Mouse (Mus musculus) testis, postnatal 14 days (tissue): Measurements from ENCODE around the gene Tnip3.

Source experiments
- DNase-seq: peaks from one replicate; pipeline ENCODE4 v3.0.0; 2021; ENCODE audit warnings: low spot score

Tnip3 gene

DNA sequence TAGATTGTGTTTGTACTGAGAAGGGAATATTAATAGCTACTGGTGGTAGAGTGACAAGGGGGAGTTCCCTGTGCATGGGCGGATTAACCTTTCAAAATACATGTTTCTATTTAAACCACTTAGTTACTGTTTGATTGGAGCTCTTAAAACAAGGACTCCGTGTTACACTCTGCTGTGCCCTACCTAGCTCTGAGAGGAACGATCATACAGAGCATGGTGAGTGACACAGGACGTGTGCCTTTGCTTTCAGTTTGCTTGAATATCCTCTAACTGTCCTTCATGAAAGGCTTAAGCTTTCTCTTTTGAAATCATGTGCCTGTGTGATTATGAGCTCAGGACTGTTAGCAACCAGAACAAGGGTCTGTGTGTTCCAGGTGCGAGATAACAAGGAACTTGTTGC lies at the start of gene Tnip3:
Gene Tnip3 (plus strand): TSS at position 122 of the 400 bp plus-strand sequence.
- no peak for DNase-seq

- DNase-seq = no peak
Observed at GRCm38 (mm10) chr6:65498786-65499185, 26.3 kb upstream of the Tnip3 start.

DNA sequence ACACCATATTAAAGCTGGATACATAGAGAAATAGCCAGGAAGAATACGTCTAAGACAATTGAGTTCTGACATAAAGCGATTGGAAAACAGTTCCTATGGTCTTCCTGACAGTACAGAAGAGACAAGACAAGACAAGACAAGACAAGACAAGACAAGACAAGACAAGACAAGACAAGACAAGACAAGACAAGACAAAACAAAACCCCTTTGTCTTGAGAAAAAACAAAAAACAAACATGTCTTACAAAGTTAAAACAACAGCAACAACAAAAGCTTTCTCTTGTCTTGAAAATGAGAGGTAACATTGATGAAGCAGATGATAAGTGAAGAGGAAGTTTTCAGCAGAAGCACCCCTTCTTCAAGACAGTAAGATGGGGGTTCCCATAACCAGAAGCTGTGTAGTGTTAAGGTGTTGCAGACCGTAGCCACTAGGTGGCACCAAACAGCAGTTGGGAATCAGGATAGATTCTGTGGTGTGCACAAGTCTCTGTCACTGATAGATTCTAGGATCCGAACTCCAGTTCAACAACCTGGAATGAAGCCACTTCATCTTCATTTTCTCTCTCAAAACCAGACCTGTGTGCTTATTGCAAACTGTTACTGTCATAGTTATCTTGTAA lies 15.0 kb upstream of the Tnip3 start:
- peak; percentile 10 for DNase-seq

GRCm38 (mm10) chr6:65513813-65514212 lies 11.3 kb upstream of the Tnip3 start:
- DNase-seq = no peak

DNA sequence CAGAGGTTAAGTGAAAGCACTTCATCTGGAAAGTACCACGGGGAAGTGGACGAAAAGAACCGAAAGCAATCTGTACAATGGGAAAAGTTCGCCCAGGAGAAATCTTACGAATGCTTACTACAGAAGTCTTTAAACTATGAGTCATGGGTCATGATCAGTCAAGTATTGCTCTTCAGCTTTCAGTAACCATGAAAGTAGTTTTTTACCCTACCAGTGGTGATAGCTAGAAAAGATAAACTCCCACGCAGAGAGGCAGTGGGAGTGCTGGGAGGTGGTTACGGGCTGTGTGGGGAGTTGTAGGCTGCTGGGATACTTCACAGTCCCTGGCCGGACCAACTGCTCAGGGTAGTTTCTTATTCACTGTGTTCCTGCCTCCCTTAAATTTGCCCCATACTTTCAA lies 8.4 kb upstream of the Tnip3 start:
- peak; percentile 32 for DNase-seq

DNA sequence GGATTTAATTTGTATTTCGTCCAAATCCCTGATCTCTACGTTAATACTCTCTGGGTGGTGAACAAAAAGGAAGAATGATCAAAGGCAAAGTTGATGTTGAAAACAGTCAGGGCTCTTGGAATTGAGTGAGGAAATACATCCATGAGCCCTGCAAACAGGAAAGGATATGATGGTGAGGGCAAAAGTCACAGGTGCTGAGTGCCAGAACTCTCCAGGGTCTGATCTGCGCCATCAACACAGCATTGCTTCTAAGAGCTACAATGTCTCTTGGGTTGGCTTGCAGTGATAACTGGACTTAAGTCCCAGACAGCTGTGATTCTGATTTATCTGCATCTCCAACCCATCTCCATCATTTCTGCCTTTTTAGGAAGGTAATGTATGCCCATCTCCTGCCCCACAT lies 4.3 kb upstream of the Tnip3 start:
- no peak for DNase-seq

- DNase-seq = no peak
Observed at GRCm38 (mm10) chr6:65527892-65528291, 2.8 kb downstream of the Tnip3 start.

DNA sequence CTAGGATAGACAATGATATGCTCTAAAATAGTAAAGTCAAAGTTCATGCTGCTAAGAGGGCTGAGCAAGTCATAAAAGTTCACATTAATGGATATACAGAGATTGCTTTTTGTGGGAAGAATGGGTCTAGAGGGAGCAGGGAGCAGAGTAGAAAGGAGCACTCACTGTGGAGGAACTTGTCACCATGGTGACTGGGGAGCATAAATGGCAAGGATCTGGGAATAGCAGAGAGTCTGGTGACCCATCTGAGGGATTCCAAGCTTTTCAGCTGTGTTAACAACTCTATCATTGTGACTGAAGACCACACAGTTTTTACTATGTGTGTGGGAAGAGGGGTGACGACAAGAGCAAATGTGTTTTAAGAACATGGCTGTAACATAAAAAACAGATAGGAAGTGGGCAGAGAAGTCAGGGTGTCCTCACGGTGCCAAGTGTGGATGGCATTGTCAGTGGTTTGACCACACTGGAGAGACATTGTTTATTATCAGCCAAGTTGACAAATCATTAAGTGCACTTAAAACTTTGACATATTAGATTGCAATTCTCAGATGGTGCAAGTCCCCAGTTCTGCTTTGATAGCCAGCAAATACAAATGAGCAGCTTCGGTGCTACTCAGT lies 6.2 kb downstream of the Tnip3 start:
- DNase-seq = no peak

GRCm38 (mm10) chr6:65533687-65534086 lies 8.6 kb downstream of the Tnip3 start:
- no peak for DNase-seq

GRCm38 (mm10) chr6:65537327-65537884 lies 12.3 kb downstream of the Tnip3 start:
- DNase-seq = no peak

DNA sequence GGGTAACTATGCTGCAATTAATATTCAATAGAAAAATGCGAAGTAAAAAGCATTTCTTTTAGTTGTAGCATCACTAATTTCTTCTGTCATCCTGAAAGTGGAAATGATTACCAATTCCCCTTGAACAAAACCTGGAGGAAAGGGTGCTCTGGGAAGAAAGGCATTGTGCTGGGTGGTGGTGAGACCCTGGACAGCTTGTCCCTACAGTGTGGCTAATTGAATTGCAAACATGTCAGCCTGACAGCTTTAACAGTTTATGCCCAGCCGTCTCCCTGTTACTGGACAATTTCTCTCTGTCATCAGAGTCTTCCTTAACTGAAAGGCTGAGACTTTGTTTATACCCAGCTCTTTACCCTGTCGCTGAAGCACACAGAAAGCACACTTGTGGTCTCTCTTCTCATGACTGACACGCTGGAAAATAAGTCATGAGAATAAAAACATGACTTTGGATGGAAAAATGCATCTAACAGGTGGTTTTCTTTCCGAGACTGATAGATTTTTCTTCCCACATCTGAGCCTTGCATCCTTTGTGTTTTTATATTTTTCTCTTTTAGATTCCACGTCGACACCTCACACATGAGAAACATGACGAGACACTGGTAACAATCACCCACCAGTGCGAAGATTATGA lies 13.0 kb downstream of the Tnip3 start:
- DNase-seq = no peak

- DNase-seq = no peak
Observed at GRCm38 (mm10) chr6:65538921-65539320, 13.8 kb downstream of the Tnip3 start.

DNA sequence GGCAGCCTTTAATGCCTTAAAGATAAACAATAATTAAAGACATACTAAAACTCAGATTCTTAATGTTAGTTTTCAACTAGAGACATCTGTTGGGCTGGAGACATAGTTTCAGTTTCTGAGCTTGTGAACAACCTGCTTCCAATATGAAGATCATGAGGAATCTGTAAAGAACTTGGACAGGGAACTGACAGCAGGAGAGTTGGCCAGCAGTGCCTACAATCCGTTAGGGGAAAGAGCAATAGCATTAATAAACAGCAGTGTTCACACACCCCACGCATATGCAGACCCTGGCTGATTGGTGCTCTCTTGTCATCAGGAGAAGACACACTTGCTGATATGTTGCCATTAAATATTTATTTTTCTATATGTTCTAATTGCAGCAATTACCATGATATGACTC lies 15.0 kb downstream of the Tnip3 start:
- no peak for DNase-seq

- DNase-seq = no peak
Observed at GRCm38 (mm10) chr6:65541094-65541493, 16.0 kb downstream of the Tnip3 start.

GRCm38 (mm10) chr6:65542391-65542790 lies 17.3 kb downstream of the Tnip3 start:
- DNase-seq = no peak

GRCm38 (mm10) chr6:65542913-65543312 lies 17.8 kb downstream of the Tnip3 start:
- DNase-seq = no peak

GRCm38 (mm10) chr6:65563887-65564656 lies 39.0 kb downstream of the Tnip3 start:
- DNase-seq = no peak

GRCm38 (mm10) chr6:65564657-65565039 lies 39.5 kb downstream of the Tnip3 start:
- DNase-seq = no peak

- peak; percentile 7 for DNase-seq
Observed at GRCm38 (mm10) chr6:65569741-65570140, 44.6 kb downstream of the Tnip3 start.

DNA sequence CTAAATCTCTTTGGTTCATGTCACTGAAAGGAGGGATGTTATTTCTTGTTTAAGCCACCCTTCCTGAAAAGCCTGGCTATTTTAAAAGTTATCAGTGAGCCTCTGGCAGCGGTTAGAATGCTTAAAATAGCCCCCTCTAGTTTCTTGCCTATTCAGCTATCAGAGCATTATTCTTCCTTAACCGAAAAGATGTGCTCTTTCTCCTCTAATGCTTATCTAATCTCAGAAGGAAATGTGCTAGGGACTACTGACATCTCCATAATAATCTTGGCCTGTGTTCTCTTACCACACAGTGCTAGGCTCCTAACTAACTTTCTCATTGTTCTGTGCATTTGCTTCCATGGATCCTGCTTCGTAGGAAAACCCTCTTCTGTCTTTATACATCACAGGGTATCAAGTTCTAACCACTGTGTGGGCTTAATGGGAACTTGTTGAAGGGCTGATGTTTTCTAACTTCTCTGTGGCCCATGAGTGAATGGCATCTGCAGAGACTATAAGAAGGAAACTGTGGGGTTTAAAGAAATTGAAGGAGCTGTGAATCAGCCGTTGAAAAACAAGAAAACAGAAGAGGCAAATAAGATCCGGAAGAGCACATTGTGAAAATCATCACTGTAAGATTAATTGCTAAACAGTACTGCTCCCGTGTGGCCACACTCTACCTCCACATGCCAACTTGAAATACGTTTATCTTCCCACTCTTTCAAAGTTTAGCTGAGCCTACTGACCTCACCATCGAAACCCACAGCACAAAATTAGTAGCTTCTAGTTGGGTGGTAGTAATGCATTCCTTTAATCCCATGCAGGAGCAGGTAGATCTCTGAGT lies 53.2 kb downstream of the Tnip3 start:
- no peak for DNase-seq

- DNase-seq = no peak
Observed at GRCm38 (mm10) chr6:65583029-65583428, 57.9 kb downstream of the Tnip3 start.

GRCm38 (mm10) chr6:65584870-65585332 lies 59.8 kb downstream of the Tnip3 start:
- DNase-seq = peak; percentile 11
